Mouse (Mus musculus) C2C12 (cell line): Measurements from ENCODE around the gene Suz12. TPM values are rescaled to one million over a fixed set of nuclear protein-coding genes. Genes with fewer than 3 reads are reported as not detected.
A peak's percentile ranks its signal among the peaks of the same experiment; 100 is the strongest.
"Not testable (repeated sequence)": the region's sequence is repeated elsewhere in the genome, so short reads cannot be mapped to it uniquely, and the experiment has no call there.

Source experiments
- H3K27me3 ChIP-seq: one replicate; pipeline ENCODE4 v1.6.1; 2011; ENCODE audit not compliant: control insufficient read depth, insufficient read depth, insufficient read length
- H3K36me3 ChIP-seq: one replicate; pipeline ENCODE4 v1.6.1; 2011; ENCODE audit not compliant: control insufficient read depth, insufficient read depth
- H3K4me3 ChIP-seq: one replicate; pipeline ENCODE4 v1.5.1; 2011; ENCODE audit warnings: mild to moderate bottlenecking, control low read depth; ENCODE audit not compliant: poor library complexity, insufficient read depth, severe bottlenecking
- H3K79me2 ChIP-seq: one replicate; pipeline ENCODE4 v1.6.1; 2011; ENCODE audit not compliant: control insufficient read depth, insufficient read depth
- H3K79me3 ChIP-seq: one replicate; pipeline ENCODE4 v1.6.1; 2011; ENCODE audit warnings: low read depth, control low read depth
- H3ac ChIP-seq: one replicate; pipeline ENCODE3; 2011; ENCODE audit warnings: low read depth; ENCODE audit not compliant: control insufficient read depth, insufficient read length
- CEBPB ChIP-seq: IDR thresholded peaks from one replicate; pipeline ENCODE4 v1.6.1; 2011; ENCODE audit warnings: low read depth, mild to moderate bottlenecking, control low read depth, moderate library complexity
- CTCF ChIP-seq: IDR thresholded peaks from one replicate; pipeline ENCODE4 v1.5.1; 2011; ENCODE audit not compliant: control insufficient read depth, insufficient read depth, insufficient read length
- FOSL1 ChIP-seq: IDR thresholded peaks from one replicate; pipeline ENCODE4 v1.8.0; 2011; ENCODE audit warnings: mild to moderate bottlenecking, low read length; ENCODE audit not compliant: poor library complexity, insufficient read depth, severe bottlenecking
- MAX ChIP-seq: IDR thresholded peaks from one replicate; pipeline ENCODE4 v1.6.1; 2011; ENCODE audit warnings: mild to moderate bottlenecking, control low read depth
- MYOD1 ChIP-seq: IDR thresholded peaks from one replicate; pipeline ENCODE4 v1.6.1; 2011; ENCODE audit warnings: low read depth; ENCODE audit not compliant: control insufficient read depth, insufficient read length
- MYOG ChIP-seq: IDR thresholded peaks from one replicate; pipeline ENCODE4 v1.6.1; 2011; ENCODE audit not compliant: control insufficient read depth, insufficient read length; ENCODE audit errors: extremely low read depth
- USF1 ChIP-seq: IDR thresholded peaks from one replicate; pipeline ENCODE4 v1.6.1; 2011; ENCODE audit warnings: low read depth, mild to moderate bottlenecking, control low read depth, moderate library complexity
- polyA plus RNA-seq: library from polyadenylated mRNA; unstranded; fragments of >200 nt; fragmentation: generic; extraction: Trizol; gene quantifications from one replicate; pipeline ENCODE4 v1.2.1, GENCODE M21; 2012; ENCODE audit warnings: missing spikeins

The Suz12 gene
- polyA plus RNA-seq, 1 experiment, result 11.4 TPM

DNA sequence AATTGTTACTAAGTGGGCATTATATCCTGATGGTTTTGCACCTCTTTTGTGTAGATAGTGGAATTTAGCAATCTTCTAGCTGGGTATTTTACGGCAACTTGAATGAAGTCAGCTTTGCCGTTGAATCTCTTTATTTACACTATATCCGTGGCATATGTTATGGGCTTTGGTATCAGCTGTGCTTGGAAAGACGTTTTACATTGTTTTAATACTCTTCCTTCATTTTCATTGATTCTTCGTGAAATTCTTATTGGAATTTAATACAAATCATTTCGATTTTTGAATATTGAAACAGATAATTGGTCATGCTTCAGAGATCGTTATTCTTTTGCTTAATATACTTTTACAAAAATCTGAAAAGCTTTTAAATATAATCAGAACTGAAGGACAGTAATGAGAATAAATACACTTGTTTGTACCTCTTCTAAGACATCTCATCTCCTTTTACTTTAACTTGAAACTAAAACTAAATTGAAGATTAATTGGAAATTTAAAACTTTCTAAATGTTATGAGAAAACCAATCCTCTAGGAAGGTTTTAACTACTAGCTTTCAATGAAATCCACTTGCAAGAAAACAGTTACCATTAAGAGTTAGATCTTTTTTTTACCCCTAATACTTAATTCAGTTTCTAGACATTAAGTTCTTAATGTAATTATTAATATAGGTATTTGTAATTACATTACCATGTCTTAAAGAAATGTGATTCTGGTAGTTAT, 1.5 kb downstream of the Suz12 start:
- Histone ChIP-seq H3K36me3 (peaks cover 35% of the 10 kb centered on the region), H3ac (peak overlapping the region; percentile 56), H3K4me3 (peak overlapping the region; percentile 98), H3K27me3 (no peaks in the 10 kb centered on the region), H3K79me3 (peaks cover 39% of the 10 kb centered on the region), H3K79me2 (peaks cover 53% of the 10 kb centered on the region)
- TF ChIP-seq CTCF, result no peak
- no peak for TF ChIP-seq MAX

DNA sequence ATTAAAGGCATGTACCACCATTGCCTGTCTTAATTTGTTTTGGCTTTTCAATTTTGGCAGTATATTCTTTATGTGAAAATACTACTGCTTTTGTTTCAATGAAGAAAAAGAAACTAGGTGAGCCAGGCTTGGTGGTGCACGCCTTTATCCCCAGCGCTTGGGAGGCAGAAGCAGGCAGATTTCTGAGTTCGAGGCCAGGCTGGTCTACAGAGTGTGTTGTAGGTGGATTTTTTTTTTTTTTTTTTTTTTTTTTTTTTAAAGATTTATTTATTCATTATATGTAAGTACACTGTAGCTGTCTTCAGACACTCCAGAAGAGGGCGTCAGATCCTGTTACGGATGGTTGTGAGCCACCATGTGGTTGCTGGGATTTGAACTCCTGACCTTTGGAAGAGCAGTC, 23.6 kb downstream of the Suz12 start:
- not testable (repeated sequence) for H3ac ChIP-seq, H3K79me3 ChIP-seq, H3K27me3 ChIP-seq, H3K79me2 ChIP-seq, H3K4me3 ChIP-seq
- H3K36me3 ChIP-seq, result peaks cover 90% of the 10 kb centered on the region

DNA sequence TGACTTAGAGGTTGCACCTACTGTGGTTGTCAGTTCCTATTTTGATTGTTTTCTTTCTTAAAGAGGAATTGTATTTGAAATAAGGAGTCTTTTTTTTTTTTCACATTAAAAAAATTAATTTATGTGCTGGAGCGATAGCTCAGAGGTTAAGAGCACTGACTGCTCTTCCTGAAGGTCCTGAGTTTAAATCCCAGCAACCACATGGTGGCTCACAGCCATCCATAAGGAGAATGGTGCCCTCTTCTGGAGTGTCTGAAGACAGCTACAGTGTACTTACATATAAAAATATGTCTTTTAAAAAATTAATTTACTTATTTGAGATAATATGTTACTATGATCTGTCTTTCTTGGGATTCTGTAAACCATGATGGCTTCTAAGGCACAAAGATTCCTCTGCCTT, 26.9 kb downstream of the Suz12 start:
- no peak overlapping the region for H3ac ChIP-seq
- H3K27me3 ChIP-seq, result no peaks in the 10 kb centered on the region
- H3K4me3 ChIP-seq, result no peak overlapping the region
- TF ChIP-seq MAX (no peak), FOSL1 (no peak), MYOD1 (no peak), CTCF (no peak), CEBPB (no peak), USF1 (no peak), MYOG (no peak)
- peaks cover 90% of the 10 kb centered on the region for H3K36me3 ChIP-seq
- H3K79me2 ChIP-seq, result no peaks in the 10 kb centered on the region
- H3K79me3 ChIP-seq, result no peaks in the 10 kb centered on the region

DNA sequence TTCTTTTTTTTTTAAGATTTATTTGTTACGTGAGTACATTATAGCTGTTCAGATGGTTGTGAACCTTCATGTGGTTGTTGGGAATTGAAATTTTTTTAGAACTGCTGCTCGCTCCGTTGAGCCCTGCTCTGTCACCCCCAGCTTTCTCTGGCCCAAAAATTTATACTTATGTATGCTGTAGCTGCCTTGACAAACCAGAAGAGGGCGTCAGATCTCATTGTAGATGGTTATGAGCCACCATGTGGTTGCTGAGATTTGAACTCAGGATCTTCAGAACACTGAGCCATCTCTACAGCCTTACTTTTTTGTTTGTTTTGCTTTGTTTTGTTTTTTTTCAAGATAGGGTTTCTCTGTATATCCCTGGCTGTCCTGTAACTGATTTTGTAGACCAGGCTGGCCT, 28.4 kb downstream of the Suz12 start:
- H3K27me3 ChIP-seq, result no peaks in the 10 kb centered on the region
- H3K4me3 ChIP-seq, result no peak overlapping the region
- H3K79me2 ChIP-seq, result no peaks in the 10 kb centered on the region
- TF ChIP-seq CTCF, result no peak
- TF ChIP-seq MYOG, result no peak
- no peak for TF ChIP-seq MYOD1
- TF ChIP-seq MAX, result no peak
- TF ChIP-seq FOSL1, result no peak
- TF ChIP-seq USF1, result no peak
- no peak for TF ChIP-seq CEBPB
- peaks cover 94% of the 10 kb centered on the region for H3K36me3 ChIP-seq
- no peaks in the 10 kb centered on the region for H3K79me3 ChIP-seq
- no peak overlapping the region for H3ac ChIP-seq

DNA sequence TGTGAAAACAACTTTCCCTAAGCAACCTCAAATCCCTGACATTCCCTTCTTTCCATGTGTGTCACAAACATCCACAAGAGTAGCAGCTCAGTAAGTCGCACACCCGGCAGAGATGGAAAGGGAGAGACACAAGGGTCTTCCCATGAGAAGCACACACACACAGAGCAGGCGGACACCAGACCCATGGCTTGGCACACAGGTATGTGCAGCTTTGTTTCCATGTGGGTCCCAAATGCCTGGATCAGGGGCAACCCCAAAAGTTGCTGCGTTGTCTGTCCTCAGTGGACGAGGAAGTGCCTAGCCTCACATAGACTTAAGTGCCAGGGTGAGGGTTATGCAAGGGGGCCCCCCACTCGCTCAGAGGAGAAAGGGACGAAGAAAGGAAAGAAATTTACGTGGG, 44.6 kb downstream of the Suz12 start:
- Histone ChIP-seq H3K27me3 (no peaks in the 10 kb centered on the region), H3K79me2 (no peaks in the 10 kb centered on the region), H3K36me3 (peaks cover 38% of the 10 kb centered on the region), H3K79me3 (no peaks in the 10 kb centered on the region), H3ac (no peak overlapping the region), H3K4me3 (no peak overlapping the region)
- no peak for TF ChIP-seq MAX
- TF ChIP-seq USF1, result no peak

DNA sequence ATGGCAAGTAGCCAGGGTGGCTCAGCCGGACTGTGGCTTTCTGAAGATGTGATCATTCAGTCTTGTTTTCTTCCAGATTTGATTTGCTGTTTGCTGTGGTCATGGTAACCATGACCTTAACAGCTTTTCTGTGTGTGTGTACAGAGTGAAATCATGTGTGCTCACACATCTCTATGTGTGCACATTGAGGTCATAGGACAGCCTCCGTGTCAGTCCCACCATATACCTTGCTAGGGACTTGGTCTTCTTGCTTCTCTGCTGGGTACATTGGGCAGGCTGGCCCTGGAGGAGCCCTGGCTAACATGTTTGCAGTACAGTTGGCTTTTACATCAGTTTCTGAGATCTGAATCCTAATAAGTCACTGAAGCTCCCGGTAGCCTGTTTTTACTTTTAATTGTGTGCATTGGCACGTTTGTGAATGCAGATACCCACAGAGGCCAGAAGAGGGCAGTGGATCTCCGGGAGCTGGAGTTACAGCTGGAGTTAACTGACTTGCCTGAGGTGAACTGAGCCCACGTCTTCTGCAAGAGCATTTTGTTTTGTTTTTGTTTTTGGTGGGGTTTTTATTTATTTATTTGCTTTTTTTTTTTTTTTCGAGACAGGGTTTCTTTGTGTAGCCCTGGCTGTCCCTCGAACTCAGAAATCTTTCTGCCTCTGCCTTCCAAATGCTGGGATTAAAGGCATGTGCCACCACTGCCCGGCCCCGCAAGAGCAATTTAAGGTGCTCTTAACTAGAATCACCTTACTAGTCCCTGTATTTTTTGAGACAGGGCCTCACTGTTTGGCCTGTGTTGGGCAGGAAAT, 49.9 kb downstream of the Suz12 start:
- H3ac ChIP-seq, result no peak overlapping the region
- H3K79me2 ChIP-seq, result no peaks in the 10 kb centered on the region
- no peaks in the 10 kb centered on the region for H3K27me3 ChIP-seq
- H3K79me3 ChIP-seq, result no peaks in the 10 kb centered on the region
- H3K36me3 ChIP-seq, result peaks cover 26% of the 10 kb centered on the region
- H3K4me3 ChIP-seq, result no peak overlapping the region
- TF ChIP-seq CTCF, result peak; percentile 62
- no peak for TF ChIP-seq MAX
- no peak for TF ChIP-seq FOSL1
